Mouse (Mus musculus): ENCODE data around the gene Alyref.

GRCm38 (mm10) chr11:120628601-120629340 lies 30.6 kb upstream of the Alyref start:
- TF ChIP-seq CTCF (IDR thresholded peaks at IDR 0.05; ENCODE audit: extremely low read depth, insufficient read depth, insufficient read length, insufficient replicate concordance) (no peak), POLR2A (IDR thresholded peaks at IDR 0.05; ENCODE audit: low read depth, low read length) (no peak)

Data from spleen, adult 2 months (tissue).